Comparison of ENCODE assay signal across 9 mouse cellular contexts in the genomic region with DNA sequence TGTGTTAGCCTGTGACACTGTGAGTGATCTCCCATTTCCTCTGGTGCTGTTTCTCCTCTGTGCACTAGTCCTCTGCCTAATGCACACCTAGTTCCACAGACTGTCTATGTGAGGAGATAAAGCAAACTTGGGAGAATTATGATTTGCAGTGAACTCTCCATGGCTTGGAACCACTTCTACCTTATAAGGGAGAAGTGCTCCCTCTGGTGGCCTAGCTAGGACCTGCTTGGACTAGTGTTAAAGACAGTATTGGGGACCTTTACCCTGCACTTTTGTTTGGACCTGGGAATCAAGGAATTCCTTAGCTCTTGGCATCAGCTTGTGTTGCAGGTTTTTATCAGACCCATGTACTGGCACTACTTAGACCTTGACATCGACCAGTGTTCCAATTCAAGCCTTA. TPM values are rescaled to one million over a fixed set of nuclear protein-coding genes. Genes with fewer than 3 reads are reported as not detected.
DNase-seq lines count a peak whose midpoint lies in the region; ATAC-seq and TF ChIP-seq lines count a peak whose summit lies in the region.
"Had no signal": no experiment of that assay in that cellular context is flagged by ENCODE, and none has a peak within 500 bp of the region (broad histone marks: within the 10 kb centered on the region; RNA-seq: fewer than 3 reads in every experiment).

No protein-coding gene starts in this region.

- H3K9me3 ChIP-seq in E14TG2a.4 (ENCODE audit: low read length), result no peaks in the 10 kb centered on the region
- no peaks in the 10 kb centered on the region for H3K9me3 ChIP-seq in forebrain, postnatal 0 days (ENCODE audit: low read length)
- H3K9me3 ChIP-seq in kidney, embryonic 15.5 days (replicated peaks), result no peaks in the 10 kb centered on the region
- H3K9me3 ChIP-seq in liver, embryonic 16.5 days (replicated peaks; ENCODE audit: control insufficient read depth, low read length), result no peaks in the 10 kb centered on the region

- H3K36me3 ChIP-seq in E14TG2a.4 (ENCODE audit: insufficient read depth, low read length), result peaks cover 20% of the 10 kb centered on the region; the same call in 1 of the 2 replicates
- H3K36me3 ChIP-seq in forebrain, postnatal 0 days (ENCODE audit: insufficient read depth), result no peaks in the 10 kb centered on the region
- H3K36me3 ChIP-seq in kidney, embryonic 15.5 days, result no peaks in the 10 kb centered on the region; the same call in 1 of the 2 replicates
- no peaks in the 10 kb centered on the region for H3K36me3 ChIP-seq in liver, embryonic 16.5 days (ENCODE audit: control insufficient read depth, insufficient read depth)

- H3K4me3 ChIP-seq in E14TG2a.4 (replicated peaks; ENCODE audit: low read length), result no peak overlapping the region
- H3K4me3 ChIP-seq in forebrain, postnatal 0 days (ENCODE audit: low read depth, low read length), result no peak overlapping the region
- H3K4me3 ChIP-seq in kidney, embryonic 15.5 days (replicated peaks), result no peak overlapping the region
- no peak overlapping the region for H3K4me3 ChIP-seq in liver, embryonic 16.5 days (ENCODE audit: low read depth, low read length)
- H3K4me3 ChIP-seq: erythroblast, embryonic 14.5 days had no signal

- peak; percentile 74 for DNase-seq in 3T3-L1 (ENCODE audit: low read depth, low spot score)
- peak; percentile 37 for DNase-seq in cerebellum, adult 11 months
- DNase-seq in forebrain, postnatal 0 days, result peak; percentile 73
- DNase-seq in retina, adult 2 months (ENCODE audit: low read depth, low spot score), result peak; percentile 42
- peak; percentile 22 to 46 for DNase-seq in urinary bladder, postnatal 36 days (ENCODE audit: low spot score in 2 of 2)

- TF ChIP-seq CTCF in E14TG2a.4 (conservative IDR thresholded peaks at IDR 0.05; ENCODE audit: low read length), result peak; percentile 60
- peak; percentile 77 for TF ChIP-seq CTCF in forebrain, postnatal 0 days (IDR thresholded peaks at IDR 0.05; ENCODE audit: low read depth)

- peaks cover 9% of the 10 kb centered on the region; the same call in 1 of the 2 replicates for H3K4me1 ChIP-seq in E14TG2a.4 (replicated peaks; ENCODE audit: low read depth, low read length)
- H3K4me1 ChIP-seq in forebrain, postnatal 0 days (ENCODE audit: insufficient read depth), result no peaks in the 10 kb centered on the region
- no peaks in the 10 kb centered on the region for H3K4me1 ChIP-seq in kidney, embryonic 15.5 days
- no peaks in the 10 kb centered on the region for H3K4me1 ChIP-seq in liver, embryonic 16.5 days (ENCODE audit: control insufficient read depth, low read depth, low read length)

- H3K27ac ChIP-seq in forebrain, postnatal 0 days (ENCODE audit: low read depth, low read length), result no peak overlapping the region
- no peak overlapping the region for H3K27ac ChIP-seq in kidney, embryonic 15.5 days
- H3K27ac ChIP-seq in liver, embryonic 16.5 days (ENCODE audit: low read length), result no peak overlapping the region

- no peak overlapping the region for H3K9ac ChIP-seq in forebrain, postnatal 0 days
- no peak overlapping the region for H3K9ac ChIP-seq in kidney, embryonic 15.5 days
- no peak overlapping the region for H3K9ac ChIP-seq in liver, embryonic 16.5 days (ENCODE audit: low read depth, low read length)

- 50% methylated on average over 1 of the region's 1 CpGs for WGBS in forebrain, postnatal 0 days
- 25% methylated on average over 1 of the region's 1 CpGs for WGBS in kidney, embryonic 15.5 days
- 23% methylated on average over 1 of the region's 1 CpGs for WGBS in liver, embryonic 16.5 days (ENCODE audit: insufficient replicate concordance)

- no peaks in the 10 kb centered on the region for H3K27me3 ChIP-seq in E14TG2a.4 (ENCODE audit: insufficient read depth, low read length)
- H3K27me3 ChIP-seq in forebrain, postnatal 0 days (ENCODE audit: insufficient read depth, low read length), result no peaks in the 10 kb centered on the region
- no peaks in the 10 kb centered on the region for H3K27me3 ChIP-seq in kidney, embryonic 15.5 days
- H3K27me3 ChIP-seq in liver, embryonic 16.5 days (ENCODE audit: control insufficient read depth, insufficient read depth, low read depth, low read length), result no peaks in the 10 kb centered on the region

- no peak overlapping the region for H3K4me2 ChIP-seq in forebrain, postnatal 0 days (ENCODE audit: low read depth)
- no peak overlapping the region for H3K4me2 ChIP-seq in kidney, embryonic 15.5 days
- no peak overlapping the region for H3K4me2 ChIP-seq in liver, embryonic 16.5 days (ENCODE audit: low read depth, low read length)

- peak; percentile 74 for ATAC-seq in forebrain, postnatal 0 days
- ATAC-seq in kidney, embryonic 15.5 days (replicated peaks; ENCODE audit: low FRiP score), result 0 out of 2 replicates have a peak, but pooled peaks have one; percentile 9
- ATAC-seq in liver, embryonic 16.5 days (ENCODE audit: low read depth), result 0 out of 2 replicates have a peak, but pooled peaks have one; percentile 35

RNA-seq across cellular contexts. Expression of gene Slc25a53, which starts 18.8 kb away (rescaled TPM):
- 18.7 and 48.5 TPM in 2 replicates for total RNA-seq in forebrain, postnatal 0 days (2014; rRNA removed)
- 10.7 and 12.3 TPM in 2 replicates for polyA plus RNA-seq in forebrain, postnatal 0 days (2015; fragmentation: Nextera tagmentation; extraction: Ambion mirVana)
- 8.6 and 10.6 TPM in 2 replicates for polyA plus RNA-seq in kidney, embryonic 15.5 days (2015; fragmentation: Nextera tagmentation; extraction: Ambion mirVana)
- 2.1 and 2.2 TPM in 2 replicates for polyA plus RNA-seq in liver, embryonic 16.5 days (2015; fragmentation: Nextera tagmentation; extraction: Ambion mirVana)
- polyA plus RNA-seq: erythroblast, embryonic 14.5 days had no signal

RNA-seq across cellular contexts. Expression of gene Zcchc18, which starts 26.4 kb away (rescaled TPM):
- total RNA-seq in forebrain, postnatal 0 days (2014; rRNA removed), result 197 and 225 TPM in 2 replicates
- 361 and 445 TPM in 2 replicates for polyA plus RNA-seq in forebrain, postnatal 0 days (2015; fragmentation: Nextera tagmentation; extraction: Ambion mirVana)
- 23.4 and 27.9 TPM in 2 replicates for polyA plus RNA-seq in kidney, embryonic 15.5 days (2015; fragmentation: Nextera tagmentation; extraction: Ambion mirVana)
- 0.07 and 0.19 TPM in 2 replicates for polyA plus RNA-seq in liver, embryonic 16.5 days (2015; fragmentation: Nextera tagmentation; extraction: Ambion mirVana)
- polyA plus RNA-seq: erythroblast, embryonic 14.5 days had no signal

RNA-seq across cellular contexts. Expression of gene Fam199x, which starts 30.1 kb away (rescaled TPM):
- 10.3 and 13.7 TPM in 2 replicates for total RNA-seq in forebrain, postnatal 0 days (2014; rRNA removed)
- polyA plus RNA-seq in forebrain, postnatal 0 days (2015; fragmentation: Nextera tagmentation; extraction: Ambion mirVana), result 3.2 and 5.3 TPM in 2 replicates
- 12.0 and 12.6 TPM in 2 replicates for polyA plus RNA-seq in kidney, embryonic 15.5 days (2015; fragmentation: Nextera tagmentation; extraction: Ambion mirVana)
- polyA plus RNA-seq in liver, embryonic 16.5 days (2015; fragmentation: Nextera tagmentation; extraction: Ambion mirVana), result 0.90 TPM in 2 replicates

RNA-seq across cellular contexts. Expression of gene Tmsb15b1, which starts 42.6 kb away (rescaled TPM):
- 45.7 and 50.2 TPM in 2 replicates for total RNA-seq in forebrain, postnatal 0 days (2014; rRNA removed)
- polyA plus RNA-seq in forebrain, postnatal 0 days (2015; fragmentation: Nextera tagmentation; extraction: Ambion mirVana), result 66.3 and 83.7 TPM in 2 replicates
- polyA plus RNA-seq in kidney, embryonic 15.5 days (2015; fragmentation: Nextera tagmentation; extraction: Ambion mirVana), result 23.3 and 27.1 TPM in 2 replicates
- 5.5 and 5.7 TPM in 2 replicates for polyA plus RNA-seq in liver, embryonic 16.5 days (2015; fragmentation: Nextera tagmentation; extraction: Ambion mirVana)
- polyA plus RNA-seq: erythroblast, embryonic 14.5 days had no signal

RNA-seq across cellular contexts. Expression of gene Tmsb15l, which starts 42.6 kb away (rescaled TPM):
- 9.7 and 11.5 TPM in 2 replicates for total RNA-seq in forebrain, postnatal 0 days (2014; rRNA removed)
- 8.7 and 12.7 TPM in 2 replicates for polyA plus RNA-seq in forebrain, postnatal 0 days (2015; fragmentation: Nextera tagmentation; extraction: Ambion mirVana)
- 1.8 and 2.4 TPM in 2 replicates for polyA plus RNA-seq in kidney, embryonic 15.5 days (2015; fragmentation: Nextera tagmentation; extraction: Ambion mirVana)
- 0.77 and 0.98 TPM in 2 replicates for polyA plus RNA-seq in liver, embryonic 16.5 days (2015; fragmentation: Nextera tagmentation; extraction: Ambion mirVana)
- polyA plus RNA-seq: erythroblast, embryonic 14.5 days had no signal

Comparison
In these comparisons a context has a peak if more than half of its experiments do, and no peak if none do; other contexts are left out.
1. ATAC-seq: peak in every context shown above with its lines; median percentile 74 in forebrain, postnatal 0 days; 35 in liver, embryonic 16.5 days; 9 in kidney, embryonic 15.5 days.
2. RNA of gene Zcchc18, which starts 26.4 kb away (polyA plus RNA-seq): 361 to 445 TPM in forebrain, postnatal 0 days and 23.4 to 27.9 TPM in kidney, embryonic 15.5 days; 0.07 to 0.19 TPM in liver, embryonic 16.5 days; every median in the first group is over 10 times any median in the second.
3. Peak in every context shown above with its lines, with median percentiles within 50 percentile points of each other: DNase-seq.